35 mouse cellular contexts compared by ENCODE assay signal in the genomic region with DNA sequence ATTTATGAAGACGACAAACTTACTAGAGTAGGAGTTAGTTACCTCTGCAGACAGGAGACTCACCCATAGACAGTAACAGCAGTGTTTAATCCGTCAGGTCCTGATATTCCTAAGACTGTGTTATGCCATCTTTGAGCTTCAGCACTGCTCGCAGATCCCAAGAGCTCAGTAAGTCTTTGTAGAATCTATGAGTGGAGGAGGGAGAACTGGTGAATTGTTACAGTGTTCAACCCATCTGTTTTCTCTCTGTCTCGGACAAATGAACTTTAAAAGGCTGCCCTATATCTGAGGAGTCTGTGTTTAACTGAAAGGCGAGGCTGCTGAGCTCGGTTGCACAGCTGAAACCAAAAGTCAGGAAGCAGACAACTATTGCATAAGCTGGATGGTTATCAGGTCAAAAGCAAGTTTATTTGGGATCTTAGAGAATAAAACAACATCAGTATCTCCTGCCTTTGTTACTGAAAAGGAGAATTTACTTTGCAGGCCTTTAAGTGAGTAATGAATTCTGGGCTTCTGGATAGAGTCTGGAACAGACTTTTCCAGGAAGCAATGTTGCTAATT. TPM values are rescaled to one million over a fixed set of nuclear protein-coding genes. Genes with fewer than 3 reads are reported as not detected.
DNase-seq lines count a peak whose midpoint lies in the region; ATAC-seq lines count a peak whose summit lies in the region.
"Had no signal": no experiment of that assay in that cellular context is flagged by ENCODE, and none has a peak within 500 bp of the region (broad histone marks: within the 10 kb centered on the region; RNA-seq: fewer than 3 reads in every experiment).

No protein-coding gene starts in this region.

- no peaks in the 10 kb centered on the region for H3K36me3 ChIP-seq in kidney, embryonic 15.5 days
- no peaks in the 10 kb centered on the region for H3K36me3 ChIP-seq in lung, embryonic 16.5 days (ENCODE audit: control insufficient read depth, insufficient read depth, low read length)
- H3K36me3 ChIP-seq: embryonic facial prominence, embryonic 12.5 days; forebrain, embryonic 10.5 days; forebrain, embryonic 15.5 days; heart, embryonic 10.5 days; hindbrain, embryonic 10.5 days; hindbrain, embryonic 15.5 days; limb, embryonic 10.5 days; limb, embryonic 15.5 days; lung, embryonic 15.5 days; neural tube, embryonic 15.5 days had no signal

- ATAC-seq in frontal cortex, adult (ENCODE audit: low TSS enrichment): peak; percentile 77
- no peak for ATAC-seq in kidney, embryonic 15.5 days (replicated peaks; ENCODE audit: low FRiP score)
- ATAC-seq in lung, embryonic 16.5 days (ENCODE audit: low read depth): no peak
- ATAC-seq: forebrain, embryonic 15.5 days; inflammation-experienced regulatory T-cells, adult 6 months; Patski had no signal

- H3K27me3 ChIP-seq in kidney, embryonic 15.5 days: no peaks in the 10 kb centered on the region
- H3K27me3 ChIP-seq in lung, embryonic 16.5 days (ENCODE audit: control insufficient read depth, insufficient read depth, low read depth, low read length): no peaks in the 10 kb centered on the region
- H3K27me3 ChIP-seq: embryonic facial prominence, embryonic 12.5 days; forebrain, embryonic 15.5 days; hindbrain, embryonic 15.5 days; limb, embryonic 15.5 days; lung, embryonic 15.5 days; neural tube, embryonic 15.5 days had no signal

- WGBS in kidney, embryonic 15.5 days: 43% methylated on average over 6 of the region's 6 CpGs
- WGBS in lung, embryonic 16.5 days: 46% methylated on average over 6 of the region's 6 CpGs

- H3K4me3 ChIP-seq in kidney, embryonic 15.5 days (replicated peaks): no peak overlapping the region
- H3K4me3 ChIP-seq in lung, embryonic 16.5 days (ENCODE audit: low read length): no peak overlapping the region
- H3K4me3 ChIP-seq: embryonic facial prominence, embryonic 12.5 days; forebrain, embryonic 10.5 days; forebrain, embryonic 15.5 days; heart, embryonic 10.5 days; hindbrain, embryonic 10.5 days; hindbrain, embryonic 15.5 days; limb, embryonic 10.5 days; limb, embryonic 15.5 days; lung, embryonic 15.5 days; neural tube, embryonic 15.5 days had no signal

- no peak overlapping the region for H3K4me2 ChIP-seq in kidney, embryonic 15.5 days
- H3K4me2 ChIP-seq in lung, embryonic 16.5 days (ENCODE audit: low read depth, low read length): no peak overlapping the region
- H3K4me2 ChIP-seq: embryonic facial prominence, embryonic 12.5 days; forebrain, embryonic 15.5 days; hindbrain, embryonic 15.5 days; limb, embryonic 15.5 days; lung, embryonic 15.5 days; neural tube, embryonic 15.5 days had no signal

- DNase-seq in frontal cortex, adult 2 months (ENCODE audit: extremely low spot score in 1 of 2, low spot score in 1 of 2): no peak
- DNase-seq in kidney, adult 9 months: no peak
- no peak for DNase-seq in lung, adult 18-20 months
- DNase-seq in B cell, adult 2 months: no peak
- DNase-seq in liver: no peak
- DNase-seq: adrenal gland, postnatal 14 days; cerebellum, adult 11-12 months; cerebellum, adult 9-11 months; embryo, embryonic 11 days; gastrocnemius, postnatal 10 days; heart, postnatal 10 days; kidney, postnatal 4 days; layer of hippocampus, adult 9-11 months; lung, postnatal 36 days; midbrain, embryonic 14.5 days; retina, postnatal 1 day; right cerebral cortex, postnatal 25 days; thymus, adult 18-20 months; thymus, postnatal 36 days had no signal

- no peak overlapping the region for H3K9ac ChIP-seq in kidney, embryonic 15.5 days
- no peak overlapping the region for H3K9ac ChIP-seq in lung, embryonic 16.5 days (ENCODE audit: low read length)
- H3K9ac ChIP-seq: embryonic facial prominence, embryonic 12.5 days; forebrain, embryonic 15.5 days; hindbrain, embryonic 15.5 days; limb, embryonic 15.5 days; liver, embryonic 14.5 days; lung, embryonic 15.5 days; neural tube, embryonic 15.5 days had no signal

- 0 out of 2 replicates have a peak overlapping the region, but pooled peaks have one; percentile 7 for H3K27ac ChIP-seq in kidney, embryonic 15.5 days
- H3K27ac ChIP-seq in lung, embryonic 16.5 days (ENCODE audit: low read length): peak overlapping the region; percentile 27; the same call in 1 of the 2 replicates
- H3K27ac ChIP-seq: embryonic facial prominence, embryonic 12.5 days; forebrain, embryonic 10.5 days; forebrain, embryonic 15.5 days; heart, embryonic 10.5 days; hindbrain, embryonic 10.5 days; hindbrain, embryonic 15.5 days; limb, embryonic 10.5 days; limb, embryonic 15.5 days; liver, embryonic 14.5 days; lung, embryonic 15.5 days; neural tube, embryonic 15.5 days had no signal

- H3K4me1 ChIP-seq in kidney, embryonic 15.5 days: peaks cover 9% of the 10 kb centered on the region
- peaks cover 4% of the 10 kb centered on the region; the same call in 1 of the 2 replicates for H3K4me1 ChIP-seq in lung, embryonic 16.5 days (replicated peaks; ENCODE audit: control insufficient read depth, insufficient read depth, low read length)
- H3K4me1 ChIP-seq: forebrain, embryonic 10.5 days; forebrain, embryonic 15.5 days; hindbrain, embryonic 15.5 days; limb, embryonic 10.5 days; limb, embryonic 15.5 days; neural tube, embryonic 15.5 days had no signal

- H3K9me3 ChIP-seq in kidney, embryonic 15.5 days (replicated peaks): no peaks in the 10 kb centered on the region
- no peaks in the 10 kb centered on the region for H3K9me3 ChIP-seq in lung, embryonic 16.5 days (ENCODE audit: control insufficient read depth, low read length)
- H3K9me3 ChIP-seq: embryonic facial prominence, embryonic 12.5 days; forebrain, embryonic 10.5 days; forebrain, embryonic 15.5 days; heart, embryonic 10.5 days; hindbrain, embryonic 10.5 days; hindbrain, embryonic 15.5 days; limb, embryonic 10.5 days; limb, embryonic 15.5 days; lung, embryonic 15.5 days; neural tube, embryonic 15.5 days had no signal

RNA-seq across cellular contexts. Expression of gene Moxd1, which starts 47.8 kb away (rescaled TPM):
- polyA plus RNA-seq in frontal cortex, adult 2 months (2012; rRNA removed): 6.6 and 6.9 TPM in 2 replicates
- polyA plus RNA-seq in kidney, embryonic 15.5 days (2015; fragmentation: Nextera tagmentation; extraction: Ambion mirVana): 21.4 and 26.1 TPM in 2 replicates
- 6.6 and 6.7 TPM in 2 replicates for polyA plus RNA-seq in lung, embryonic 16.5 days (2015; fragmentation: Nextera tagmentation; extraction: Ambion mirVana)
- polyA plus RNA-seq: inflammation-experienced regulatory T-cells, adult 6 months; Patski had no signal
